Mouse (Mus musculus) Patski (cell line): ENCODE measurements around the gene Ccdc183. TPM values are rescaled to one million over a fixed set of nuclear protein-coding genes. Genes with fewer than 3 reads are reported as not detected.
A peak's percentile ranks its signal among the peaks of the same experiment; 100 is the strongest.

ENCODE experiments used
- ATAC-seq: fragments of 100-300 bp; one replicate; pipeline ENCODE4 v1.8.0; 2021
- CTCF ChIA-PET: fragments of 350-600 bp; sonication (Branson Sonifier 250); formaldehyde crosslinking; loops from one replicate; lab custom pipeline; 2022; ENCODE audit warnings: inconsistent platforms; lab: Charles Lee
- POLR2A ChIA-PET: fragments of 350-600 bp; sonication (Branson Sonifier 250); formaldehyde crosslinking; loops from one replicate; lab custom pipeline; 2022; ENCODE audit warnings: antibody characterized with exemption, inconsistent platforms; lab: Charles Lee
- DNase-seq: peaks from one replicate; pipeline ENCODE4 v3.0.0-alpha.2; 2011; ENCODE audit warnings: low read depth, low spot score
- H3K27me3 ChIP-seq: fragments of 371-371 bp; one replicate; pipeline ENCODE4 v1.5.1; 2021
- CTCF ChIP-seq: fragments of 100-300 bp; IDR thresholded peaks from one replicate; pipeline ENCODE4 v1.5.1; 2021
- in situ Hi-C: fragments of 300-500 bp; cut with MboI; formaldehyde crosslinking; loops from 3 replicates; pipeline ENCODE4 v1.11.1; 2018; ENCODE audit warnings: low pct_unique_long_range_greater_than_20kb, mixed read lengths
- polyA plus RNA-seq: library from polyadenylated mRNA; unstranded; gene quantifications from one replicate; pipeline ENCODE4 v1.2.3, GENCODE M21; 2021

The Ccdc183 gene
- polyA plus RNA-seq, 1 experiment from 2014 or later: 0.36 TPM

GRCm38 (mm10) chr2:25584856-25585255 lies 32.6 kb downstream of the Ccdc183 start:
- POLR2A ChIA-PET: interaction anchor here (0.6 kb wide), 1 partner anchor 90 kb away, joined by 3 read pairs; no protein-coding TSS in a partner anchor
- no peak for DNase-seq

DNA sequence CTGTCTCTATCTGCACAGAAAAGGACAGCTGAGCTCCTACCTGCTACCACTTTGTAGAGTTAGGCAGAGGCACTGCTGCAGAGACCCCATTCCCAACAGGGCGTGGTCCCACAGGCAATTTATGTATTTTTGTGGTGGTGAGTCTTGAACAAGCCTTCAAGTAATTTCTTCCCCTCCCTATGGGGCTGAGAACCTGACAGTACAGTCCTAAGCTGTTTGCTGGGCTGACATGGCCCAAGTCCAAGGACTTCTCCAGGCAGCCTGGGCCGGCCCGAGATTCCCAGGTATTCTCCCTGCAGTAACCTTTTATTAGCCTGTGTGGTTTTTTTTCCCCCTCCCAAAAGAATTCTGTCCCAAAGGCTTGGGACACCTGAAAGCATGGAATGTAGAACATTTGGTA lies 33.3 kb downstream of the Ccdc183 start:
- in situ Hi-C loops: no loop called here
- no peaks in the 10 kb centered on the region for H3K27me3 ChIP-seq
- DNase-seq (no peak), ATAC-seq (no peak)
- ChIA-PET CTCF (no interaction called here), POLR2A (no interaction called here)
- TF ChIP-seq CTCF: no peak

More at GRCm38 (mm10) chr2:25584856-25585255, 32.6 kb downstream of the Ccdc183 start:
- in situ Hi-C loops: no loop called here
- TF ChIP-seq CTCF: no peak
- no peaks in the 10 kb centered on the region for H3K27me3 ChIP-seq
- CTCF ChIA-PET: no interaction called here
- ATAC-seq: no peak

- in situ Hi-C loops: no loop called here
- no peak for TF ChIP-seq CTCF
- ChIA-PET POLR2A (no interaction called here), CTCF (no interaction called here)
- ATAC-seq: no peak
- DNase-seq: no peak
- H3K27me3 ChIP-seq: no peaks in the 10 kb centered on the region
Measured at GRCm38 (mm10) chr2:25583571-25583970, 33.9 kb downstream of the Ccdc183 start.

DNA sequence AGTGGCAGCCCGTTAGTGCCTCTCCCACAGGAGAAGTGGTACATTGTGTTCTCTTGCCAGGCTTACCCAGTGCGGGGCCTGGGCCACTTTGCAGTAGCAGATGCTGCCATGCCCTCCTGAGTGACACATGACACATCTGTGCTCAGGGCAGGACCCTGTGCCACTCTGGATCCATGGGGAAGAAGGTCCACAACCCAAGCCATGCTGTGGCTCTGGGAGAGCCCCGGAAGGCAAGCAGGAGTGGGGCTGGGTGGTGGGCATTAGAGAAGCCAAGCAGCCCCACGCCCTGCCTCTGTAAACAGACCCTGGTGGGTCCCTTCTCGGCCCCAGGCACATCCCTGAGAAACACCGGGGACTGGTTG lies 34.4 kb downstream of the Ccdc183 start:
- ChIA-PET POLR2A (no interaction called here), CTCF (no interaction called here)
- DNase-seq (no peak), ATAC-seq (no peak)
- TF ChIP-seq CTCF: no peak
- H3K27me3 ChIP-seq: no peaks in the 10 kb centered on the region
- in situ Hi-C loops: no loop called here

DNA sequence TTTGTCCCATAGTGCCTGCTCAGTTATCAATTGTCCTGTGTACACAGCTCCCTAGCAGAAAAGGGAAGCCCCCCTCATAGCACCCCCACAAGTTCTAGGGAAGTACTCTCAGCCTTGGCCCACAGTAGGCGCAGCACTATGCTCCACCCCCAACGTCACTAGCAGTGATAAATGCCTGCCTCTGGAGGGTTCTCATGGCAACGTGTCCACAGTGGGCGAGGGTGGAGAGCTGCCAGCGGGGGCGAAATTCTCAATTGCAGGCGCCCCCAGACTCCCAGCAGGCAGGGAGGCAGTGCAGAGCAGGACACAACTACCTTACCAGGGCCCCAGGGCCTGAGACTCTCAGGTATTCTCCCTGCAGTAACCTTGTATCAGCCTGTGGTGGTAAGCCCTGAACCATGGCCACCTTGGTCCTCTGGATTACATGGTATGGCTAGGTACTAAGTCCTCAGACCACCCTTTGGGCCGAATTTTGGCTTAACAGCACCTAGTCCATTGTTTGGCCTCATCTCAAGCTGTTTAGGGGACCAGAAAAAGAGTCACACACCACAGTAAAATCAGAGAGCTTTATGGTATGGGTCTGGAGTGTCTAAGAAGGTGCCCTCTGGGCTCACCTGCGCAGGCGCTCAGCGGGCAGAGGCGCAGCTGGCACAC lies 34.9 kb downstream of the Ccdc183 start:
- H3K27me3 ChIP-seq: no peaks in the 10 kb centered on the region
- ChIA-PET CTCF (interaction anchor here (0.8 to 3.2 kb wide), 8 partner anchors 9 to 38 kb away, joined by 3 to 30 read pairs (median 4); partner anchors contain the start of genes Edf1 and Rabl6), POLR2A (interaction anchor here (0.8 kb wide), 1 partner anchor 26 kb away, joined by 3 read pairs; no protein-coding TSS in a partner anchor)
- no peak for ATAC-seq
- DNase-seq: no peak
- no peak for TF ChIP-seq CTCF
- in situ Hi-C loops: no loop called here

DNA sequence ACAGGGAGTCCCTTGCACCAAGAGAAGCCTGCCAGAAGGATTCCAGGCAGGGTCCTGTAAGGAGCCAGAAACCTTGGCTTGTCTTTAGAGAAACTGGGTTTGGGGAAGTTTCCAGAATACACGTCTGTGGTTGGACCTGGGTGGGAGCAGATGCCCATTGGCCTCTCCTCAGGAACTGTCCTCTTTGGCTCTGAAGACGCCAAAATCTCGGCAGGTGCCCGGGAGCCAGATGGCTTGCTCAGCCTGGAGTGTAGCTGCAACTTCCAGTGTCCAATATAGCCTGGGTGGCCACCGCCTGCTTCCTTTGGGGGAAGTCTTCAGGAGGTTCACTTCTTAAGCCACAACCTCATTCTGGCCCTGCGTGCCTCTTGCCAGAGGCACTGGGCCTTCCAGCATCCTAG lies 35.6 kb downstream of the Ccdc183 start:
- DNase-seq (no peak), ATAC-seq (no peak)
- in situ Hi-C loops: no loop called here
- CTCF ChIA-PET: interaction anchor here (0.8 to 3.2 kb wide), 11 partner anchors 10 to 152 kb away, joined by 3 to 30 read pairs (median 4); partner anchors contain the start of genes Edf1 and Rabl6
- no peaks in the 10 kb centered on the region for H3K27me3 ChIP-seq
- POLR2A ChIA-PET: interaction anchor here (0.8 to 1.3 kb wide), 2 partner anchors 24 to 27 kb away, joined by 3 to 6 read pairs; partner anchors contain the start of gene Edf1
- no peak for TF ChIP-seq CTCF

DNA sequence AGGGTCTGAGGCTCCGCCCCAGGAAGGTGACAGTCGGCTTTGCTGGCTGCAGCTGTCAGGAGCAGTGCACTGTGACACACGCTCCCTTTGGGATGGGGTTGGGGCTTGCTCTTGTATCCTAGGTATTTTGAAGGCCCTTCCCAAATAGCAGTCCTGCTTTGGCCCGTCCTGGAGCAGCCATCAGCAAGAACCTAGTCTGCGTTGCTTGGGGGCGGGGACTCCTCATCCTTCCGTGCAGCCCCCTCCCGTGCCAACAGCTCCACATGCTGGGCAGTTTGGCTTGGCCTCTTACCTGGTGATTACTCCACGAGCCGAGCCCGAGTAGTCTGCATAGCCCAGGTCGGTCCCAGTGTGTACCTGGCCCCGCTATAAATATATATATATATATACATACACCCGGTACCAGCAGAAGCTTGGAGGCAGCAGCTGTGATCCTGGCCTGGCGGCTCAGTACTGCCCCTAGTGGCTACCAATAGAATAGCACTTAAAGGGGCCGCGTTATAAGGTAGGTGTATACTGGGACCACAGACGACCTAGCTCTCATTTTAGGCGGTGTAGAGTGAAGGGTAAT lies 36.1 kb downstream of the Ccdc183 start, which contains the start of gene Ajm1:
Gene Ajm1 (minus strand): TSS at position 464 of the 571 bp plus-strand sequence.
- POLR2A ChIA-PET: interaction anchor here (0.8 to 1.3 kb wide), 2 partner anchors 24 to 27 kb away, joined by 3 to 6 read pairs; partner anchors contain the start of gene Edf1

GRCm38 (mm10) chr2:25580621-25581101 lies 36.8 kb downstream of the Ccdc183 start:
- CTCF ChIA-PET: interaction anchor here (0.7 to 3.2 kb wide), 9 partner anchors 11 to 151 kb away, joined by 3 to 30 read pairs (median 4); partner anchors contain the start of gene Edf1
- TF ChIP-seq CTCF: no peak
- no peaks in the 10 kb centered on the region for H3K27me3 ChIP-seq
- DNase-seq (no peak), ATAC-seq (no peak)
- POLR2A ChIA-PET: interaction anchor here (0.5 to 1.3 kb wide), 3 partner anchors 23 to 829 kb away, joined by 3 to 6 read pairs (median 4); partner anchors contain the start of genes Edf1 and Inpp5e
- in situ Hi-C loops: no loop called here

More for the DNA sequence above, 36.1 kb downstream of the Ccdc183 start, which contains the start of gene Ajm1:
- CTCF ChIA-PET: interaction anchor here (0.7 to 3.2 kb wide), 13 partner anchors 9 to 152 kb away, joined by 3 to 30 read pairs (median 4); partner anchors contain the start of genes Edf1 and Rabl6
- TF ChIP-seq CTCF: no peak
- no peaks in the 10 kb centered on the region for H3K27me3 ChIP-seq
- DNase-seq (no peak), ATAC-seq (peak; percentile 64)
- in situ Hi-C loops: no loop called here

- ATAC-seq (no peak), DNase-seq (no peak)
- no peak for TF ChIP-seq CTCF
- CTCF ChIA-PET: interaction anchor here (0.7 to 3.2 kb wide), 3 partner anchors 12 to 73 kb away, joined by 3 to 30 read pairs (median 10); no protein-coding TSS in a partner anchor
- in situ Hi-C loops: no loop called here
- no peaks in the 10 kb centered on the region for H3K27me3 ChIP-seq
- POLR2A ChIA-PET: interaction anchor here (0.9 kb wide), 1 partner anchor 27 kb away, joined by 3 read pairs; no protein-coding TSS in a partner anchor
Measured at GRCm38 (mm10) chr2:25579737-25580460, 37.6 kb downstream of the Ccdc183 start.
